Mouse (Mus musculus) lung, adult 2 months (tissue): ENCODE data around the gene Sgpp1.

Experiments
- CTCF ChIP-seq: fragments of 200-500 bp; IDR thresholded peaks from 2 replicates; pipeline ENCODE4 v1.5.1; 2011; ENCODE audit warnings: mild to moderate bottlenecking, low read length, control low read depth; ENCODE audit not compliant: insufficient read depth
- POLR2A ChIP-seq: fragments of 200-500 bp; IDR thresholded peaks from 2 replicates; pipeline ENCODE4 v1.6.1; 2011; ENCODE audit warnings: low read depth, mild to moderate bottlenecking, control low read depth, low read length, borderline replicate concordance; ENCODE audit errors: extremely low read depth

- TF ChIP-seq CTCF (no peak), POLR2A (no peak)
Measured at GRCm38 (mm10) chr12:75689003-75689402, 46.5 kb downstream of the Sgpp1 start.
